Mouse (Mus musculus) embryo, embryonic 11.5 days (tissue): Measurements from ENCODE around the gene Hoxc12.

Source experiments
- DNase-seq: peaks from one replicate; pipeline ENCODE4 v3.0.0-alpha.2; 2012; ENCODE audit warnings: low read depth, low spot score

Gene Hoxc12

DNA sequence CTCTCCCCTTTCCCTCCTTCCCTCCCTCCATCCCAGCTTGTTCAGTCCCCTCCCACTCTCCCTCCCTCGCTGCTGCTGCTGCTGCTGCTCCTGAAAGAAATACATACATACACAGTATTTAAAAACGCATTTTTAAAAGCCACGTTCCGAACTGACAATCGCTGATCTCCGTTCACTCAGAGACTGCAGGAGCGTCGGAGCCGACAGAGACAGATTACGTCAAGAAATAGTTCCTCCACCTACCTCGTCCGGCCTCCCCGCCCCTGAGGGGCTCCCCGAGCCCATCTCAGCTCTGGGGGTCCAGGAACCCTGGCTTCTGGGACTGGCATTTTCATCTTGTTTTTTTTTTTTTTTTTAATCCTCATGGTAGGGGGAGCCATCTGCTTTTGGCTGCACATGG is 44.4 kb downstream of the Hoxc12 start:
- DNase-seq: no peak

DNA sequence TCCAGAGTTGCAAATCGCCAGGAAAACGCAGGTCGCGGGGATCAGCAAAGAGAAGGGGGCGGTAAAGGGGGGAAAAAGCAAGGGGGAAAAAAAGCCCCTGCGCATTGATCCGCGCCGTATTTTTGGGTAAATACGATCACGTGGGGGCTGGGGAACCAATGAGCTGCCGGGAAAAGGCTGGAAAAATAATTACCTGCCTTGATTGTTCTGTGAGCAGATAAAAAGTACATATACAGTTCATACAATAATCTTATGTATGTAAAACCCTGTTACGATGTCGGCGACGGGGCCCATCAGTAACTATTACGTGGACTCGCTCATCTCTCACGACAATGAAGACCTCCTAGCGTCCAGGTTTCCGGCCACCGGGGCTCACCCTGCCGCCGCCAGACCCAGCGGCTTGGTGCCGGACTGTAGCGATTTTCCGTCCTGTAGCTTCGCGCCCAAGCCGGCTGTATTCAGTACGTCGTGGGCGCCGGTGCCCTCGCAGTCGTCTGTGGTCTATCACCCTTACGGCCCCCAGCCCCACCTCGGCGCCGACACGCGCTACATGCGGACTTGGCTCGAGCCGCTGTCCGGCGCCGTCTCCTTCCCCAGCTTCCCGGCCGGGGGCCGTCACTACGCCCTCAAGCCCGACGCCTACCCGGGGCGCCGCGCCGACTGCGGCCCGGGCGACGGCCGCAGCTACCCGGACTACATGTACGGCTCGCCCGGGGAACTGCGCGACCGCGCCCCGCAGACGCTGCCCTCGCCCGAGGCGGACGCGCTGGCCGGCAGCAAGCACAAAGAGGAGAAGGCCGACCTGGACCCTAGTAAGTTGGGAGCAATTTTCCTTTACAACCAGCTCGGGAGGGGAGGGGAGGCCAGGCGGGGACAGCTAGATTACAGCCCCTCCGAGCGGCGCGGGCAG is 45.1 kb downstream of the Hoxc12 start:
- peak; percentile 66 for DNase-seq

DNA sequence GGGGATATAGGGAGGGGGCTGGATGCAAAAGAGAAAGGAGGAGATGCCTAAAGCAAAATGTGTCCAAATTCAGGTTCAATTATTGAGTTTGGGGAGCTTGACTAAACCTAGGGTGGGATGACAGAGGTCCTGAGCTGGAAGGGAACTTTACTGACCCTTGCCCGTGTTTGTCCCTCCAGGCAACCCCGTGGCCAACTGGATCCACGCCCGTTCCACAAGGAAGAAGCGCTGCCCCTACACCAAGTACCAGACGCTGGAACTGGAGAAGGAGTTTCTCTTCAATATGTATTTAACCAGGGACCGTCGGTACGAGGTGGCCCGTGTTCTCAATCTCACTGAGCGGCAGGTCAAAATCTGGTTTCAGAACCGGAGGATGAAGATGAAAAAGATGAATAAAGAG is 47.2 kb downstream of the Hoxc12 start:
- DNase-seq: no peak

DNA sequence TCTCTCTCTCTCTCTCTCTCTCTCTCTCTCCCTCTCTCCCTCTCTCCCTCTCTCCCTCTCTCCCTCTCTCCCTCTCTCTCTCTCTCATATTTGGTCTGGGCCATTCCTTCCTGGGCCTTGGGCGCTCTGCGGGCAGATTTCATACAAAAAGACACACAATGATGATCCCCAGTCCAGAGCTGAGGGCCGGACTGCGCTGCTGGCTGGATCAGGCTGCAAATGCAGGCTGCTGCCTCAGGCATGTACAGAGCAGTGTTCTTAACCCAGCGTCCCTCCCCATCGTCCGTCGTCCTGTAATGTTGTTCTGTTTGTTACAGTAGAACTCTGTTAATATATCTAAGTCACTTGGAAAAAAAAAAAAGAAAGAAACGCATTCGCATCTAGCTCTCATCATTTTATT is 48.0 kb downstream of the Hoxc12 start:
- no peak for DNase-seq

DNA sequence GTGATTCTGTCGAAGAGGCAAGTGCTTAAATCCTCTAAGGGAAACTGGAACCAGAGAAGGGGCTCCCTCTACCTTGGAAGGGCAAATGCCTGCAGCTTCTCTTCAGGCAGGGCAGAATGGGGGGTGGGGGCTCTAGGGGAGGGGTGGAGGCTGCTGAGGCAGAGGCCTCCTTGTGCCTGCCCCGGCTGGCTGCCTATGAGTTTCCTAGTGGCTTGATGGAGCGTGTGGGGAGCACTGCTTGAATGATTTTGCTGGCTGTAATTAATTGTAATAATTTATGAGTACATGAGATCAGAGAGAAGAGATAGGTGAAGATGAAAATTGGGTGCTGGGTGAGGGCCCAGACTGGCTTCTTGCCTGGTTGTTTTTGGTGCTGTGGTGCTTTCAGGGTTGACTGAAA is 48.4 kb downstream of the Hoxc12 start:
- no peak for DNase-seq

DNA sequence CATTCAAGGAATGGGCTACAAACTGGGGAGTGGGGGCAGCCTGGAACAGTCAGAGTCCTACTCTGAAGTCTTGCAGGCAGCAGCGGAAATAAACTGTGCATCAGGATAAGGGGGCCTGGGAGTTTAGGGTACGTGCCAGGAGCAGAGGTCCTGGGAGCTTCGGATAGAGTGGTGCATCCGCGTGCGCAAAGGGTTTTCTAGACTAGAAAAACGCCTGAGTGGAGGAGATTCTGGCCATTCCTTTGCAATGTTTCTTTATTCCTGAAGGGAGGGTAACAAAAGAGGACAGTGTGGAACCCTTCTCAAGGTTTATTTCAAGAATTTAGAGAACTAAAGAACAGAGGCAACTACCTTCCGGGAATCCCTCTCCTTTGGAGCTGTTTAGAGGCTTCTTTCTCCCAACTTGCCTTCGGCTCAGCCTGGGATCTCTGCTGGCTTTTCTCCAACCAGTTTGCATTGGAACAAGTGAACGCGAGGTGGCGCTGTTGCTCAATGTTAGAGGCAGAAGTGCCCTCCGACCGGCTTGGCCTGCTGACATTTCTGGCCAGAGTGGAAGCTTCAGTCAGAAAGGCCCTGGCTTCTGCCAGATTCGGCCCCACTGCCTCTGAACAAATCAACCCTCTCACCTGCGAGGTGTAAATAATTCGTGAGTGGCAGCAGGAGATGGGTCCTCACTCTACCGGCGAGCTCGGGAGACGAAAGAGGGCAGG is 50.7 kb downstream of the Hoxc12 start:
- peak; percentile 89 for DNase-seq

DNA sequence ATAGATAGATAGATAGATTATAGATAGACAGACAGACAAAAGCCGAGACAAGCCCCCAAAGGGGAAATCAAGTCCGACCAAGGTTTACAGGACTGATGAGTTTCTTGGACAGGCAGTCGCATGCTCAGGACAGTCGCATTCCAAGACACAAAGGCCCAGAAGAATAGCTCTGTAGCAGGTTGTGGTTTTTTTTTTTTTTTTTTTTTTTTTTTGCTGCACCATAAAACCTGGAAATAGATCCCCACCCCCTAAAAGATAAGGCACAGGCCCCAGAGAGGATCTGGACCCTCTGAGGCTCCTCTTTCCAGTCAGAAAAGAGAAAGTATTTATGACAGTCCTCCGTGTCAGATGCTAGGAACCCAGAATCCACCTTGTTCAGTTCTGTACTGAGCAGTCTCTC is 51.5 kb downstream of the Hoxc12 start:
- no peak for DNase-seq
